Mouse (Mus musculus) brain, adult 10 weeks (tissue): Measurements from ENCODE around the gene Mb21d2. TPM values are rescaled to one million over a fixed set of nuclear protein-coding genes. Genes with fewer than 3 reads are reported as not detected.

ENCODE experiments used
- polyA plus RNA-seq: library from polyadenylated mRNA; stranded (reverse); fragments of 350-450 nt; fragmentation: Illumina TruSeq; extraction: RNeasy Lipid Tissue Mini Kit (QIAGEN cat#74804); gene quantifications from one replicate; pipeline ENCODE4 v1.2.3, GENCODE M21; 2015; ENCODE audit warnings: low read depth, low replicate concordance

The Mb21d2 gene
- polyA plus RNA-seq = 39.2 TPM

GRCm38 (mm10) chr16:28928815-28929685, at the start of gene Mb21d2:
Mb21d2 (minus strand) TSS chr16:28929673.

Other genes with a start within 250 kb of the Mb21d2 start
- gene Fgf12, start 176.6 kb downstream of the Mb21d2 start, polyA plus RNA-seq = 280 TPM